Mouse (Mus musculus) ES-CJ7 (cell line): ENCODE measurements at regions not wholly inside any gene's neighbourhood (a gene's known extent, or its start where the extent isn't known, plus 50 kb on each side); places are given as distances from the start of the nearest gene placed in this dataset.

ENCODE experiments used
- DNase-seq: peaks from one replicate; pipeline ENCODE4 v3.0.0; 2011; ENCODE audit warnings: low read depth, low spot score

GRCm38 (mm10) chr15:65347277-65347676 lies 332.6 kb upstream of the Gm21961 start:
- no peak for DNase-seq

GRCm38 (mm10) chr15:65342501-65342900 lies 327.8 kb upstream of the Gm21961 start:
- DNase-seq: no peak

- DNase-seq: no peak
These were observed 319.4 kb upstream of the Gm21961 start for GRCm38 (mm10) chr15:65334076-65334475.

GRCm38 (mm10) chr15:65308066-65308465 lies 293.4 kb upstream of the Gm21961 start:
- DNase-seq: no peak

- DNase-seq: peak; percentile 82
These were observed 244.1 kb upstream of the Gm21961 start for GRCm38 (mm10) chr15:65258816-65259215.

- no peak for DNase-seq
These were observed 207.8 kb upstream of the Gm21961 start for GRCm38 (mm10) chr15:65222504-65222903.

- DNase-seq: peak; percentile 84
These were observed 203.2 kb upstream of the Gm21961 start for GRCm38 (mm10) chr15:65217908-65218307.

GRCm38 (mm10) chr15:65196307-65196706 lies 181.6 kb upstream of the Gm21961 start:
- no peak for DNase-seq

GRCm38 (mm10) chr15:65193654-65194053 lies 178.9 kb upstream of the Gm21961 start:
- DNase-seq: peak; percentile 10
